Mouse (Mus musculus): ENCODE data around the gene Baz1a.

Baz1a gene

DNA sequence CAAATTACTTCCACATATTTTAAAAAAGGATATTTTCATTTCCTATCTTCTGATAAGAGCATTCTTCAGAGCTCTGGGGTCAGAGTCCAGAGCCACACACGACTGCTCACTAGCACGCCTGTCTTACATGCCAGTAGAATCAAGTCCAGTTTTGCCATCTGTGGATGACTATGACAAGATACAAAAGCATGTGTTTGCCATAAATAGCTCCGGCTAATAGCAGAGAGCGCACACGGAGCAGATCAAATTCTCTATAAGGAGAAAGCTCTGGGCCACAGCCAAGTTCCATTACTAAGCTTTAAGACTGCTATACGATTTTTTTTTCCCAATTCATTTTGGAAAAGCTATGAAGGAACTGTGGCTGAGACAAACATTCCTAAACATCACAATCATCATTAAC is 154.6 kb downstream of the Baz1a start:
- DNase-seq (ENCODE audit: low read depth, low spot score): no peak

GRCm38 (mm10) chr12:54850551-54850950 is 163.6 kb downstream of the Baz1a start:
- no peak for DNase-seq (ENCODE audit: low read depth, low spot score)

GRCm38 (mm10) chr12:54844415-54844814 is 169.7 kb downstream of the Baz1a start:
- DNase-seq (ENCODE audit: low read depth, low spot score): no peak
